In the genomic region with DNA sequence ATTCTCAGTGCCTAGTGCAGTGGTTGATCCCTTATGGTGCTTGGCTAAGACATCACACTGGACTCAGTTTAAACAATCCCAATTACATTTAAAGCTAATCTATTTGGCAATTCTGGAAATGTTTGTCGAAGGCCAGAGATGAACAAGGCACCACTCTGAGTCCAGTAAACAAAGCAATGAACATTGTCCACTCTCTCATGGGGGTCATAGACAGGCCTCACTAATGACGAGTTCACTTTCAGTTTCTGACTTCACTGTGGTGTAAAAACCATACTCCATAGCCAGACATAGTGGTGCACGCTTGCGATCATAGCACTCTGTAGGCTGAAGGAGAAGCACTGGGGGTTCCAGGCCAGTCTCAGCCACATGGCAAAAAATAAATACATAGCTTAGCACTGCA, we compare ENCODE assay signal across 30 mouse cellular contexts. TPM values are rescaled to one million over a fixed set of nuclear protein-coding genes. Genes with fewer than 3 reads are reported as not detected.
A peak's percentile ranks its signal among the peaks of the same experiment; 100 is the strongest.
DNase-seq lines count a peak whose midpoint lies in the region; ATAC-seq and TF ChIP-seq lines count a peak whose summit lies in the region.
"Had no signal": no experiment of that assay in that cellular context is flagged by ENCODE, and none has a peak within 500 bp of the region (broad histone marks: within the 10 kb centered on the region; RNA-seq: fewer than 3 reads in every experiment).

No protein-coding gene starts in this region.

- intact Hi-C loops in gastrocnemius, adult 2 months (cut with DNase I) = no loop called here

- no peak for ATAC-seq in liver, embryonic 11.5 days (replicated peaks; ENCODE audit: low FRiP score)
- no peak for ATAC-seq in liver, embryonic 12.5 days
- ATAC-seq in liver, embryonic 16.5 days (ENCODE audit: low read depth) = peak; percentile 47; the same call in 1 of the 2 replicates
- ATAC-seq in erythroid progenitor cell, adult 5-6 weeks (replicated peaks; ENCODE audit: low FRiP score, poor library complexity, severe bottlenecking) = no peak
- ATAC-seq in cerebellum, adult (ENCODE audit: insufficient number of reproducible peaks, low FRiP score, low TSS enrichment) = no peak
- ATAC-seq: forebrain, embryonic 15.5 days; hindbrain, postnatal 0 days had no signal

- H3K36me3 ChIP-seq in liver, embryonic 11.5 days (ENCODE audit: control insufficient read depth, insufficient read depth, low read length) = no peaks in the 10 kb centered on the region
- no peaks in the 10 kb centered on the region for H3K36me3 ChIP-seq in liver, embryonic 12.5 days
- no peaks in the 10 kb centered on the region for H3K36me3 ChIP-seq in liver, embryonic 16.5 days (ENCODE audit: control insufficient read depth, insufficient read depth)
- H3K36me3 ChIP-seq: forebrain, embryonic 12.5 days; forebrain, embryonic 15.5 days; heart, embryonic 10.5 days; heart, embryonic 13.5 days had no signal

- no peak for TF ChIP-seq CTCF in gastrocnemius, adult 2 months (IDR thresholded peaks at IDR 0.05)

- no peak overlapping the region for H3K4me2 ChIP-seq in liver, embryonic 11.5 days
- no peak overlapping the region for H3K4me2 ChIP-seq in liver, embryonic 12.5 days
- no peak overlapping the region for H3K4me2 ChIP-seq in liver, embryonic 16.5 days (ENCODE audit: low read depth, low read length)
- H3K4me2 ChIP-seq: forebrain, embryonic 12.5 days; forebrain, embryonic 15.5 days; heart, embryonic 13.5 days; hindbrain, embryonic 14.5 days had no signal

- H3K27ac ChIP-seq in liver, embryonic 11.5 days (ENCODE audit: low read depth, low read length) = no peak overlapping the region
- no peak overlapping the region for H3K27ac ChIP-seq in liver, embryonic 12.5 days
- H3K27ac ChIP-seq in liver, embryonic 16.5 days (ENCODE audit: low read length) = no peak overlapping the region
- H3K27ac ChIP-seq in gastrocnemius, adult 2 months = no peak overlapping the region
- H3K27ac ChIP-seq: forebrain, embryonic 12.5 days; forebrain, embryonic 15.5 days; heart, adult 2 months; heart, embryonic 10.5 days; heart, embryonic 13.5 days; hindbrain, embryonic 14.5 days; hindbrain, postnatal 0 days had no signal

- 88% methylated on average over 4 of the region's 4 CpGs for WGBS in liver, embryonic 11.5 days
- WGBS in liver, embryonic 12.5 days (ENCODE audit: insufficient replicate concordance) = 70% methylated on average over 4 of the region's 4 CpGs
- 64% methylated on average over 4 of the region's 4 CpGs for WGBS in liver, embryonic 16.5 days (ENCODE audit: insufficient replicate concordance)

- H3K4me1 ChIP-seq in liver, embryonic 11.5 days (replicated peaks; ENCODE audit: control insufficient read depth, insufficient read depth, low read length) = no peaks in the 10 kb centered on the region
- no peaks in the 10 kb centered on the region for H3K4me1 ChIP-seq in liver, embryonic 12.5 days
- H3K4me1 ChIP-seq in liver, embryonic 16.5 days (ENCODE audit: control insufficient read depth, low read depth, low read length) = peaks cover 3% of the 10 kb centered on the region
- H3K4me1 ChIP-seq: forebrain, embryonic 12.5 days; forebrain, embryonic 15.5 days; heart, embryonic 10.5 days; heart, embryonic 13.5 days had no signal

- peak; percentile 17 for DNase-seq in liver, embryonic 11.5 days (ENCODE audit: low spot score)
- DNase-seq in naive thymus-derived CD4-positive, alpha-beta T cell, adult 2 months (ENCODE audit: low read depth) = peak; percentile 43
- DNase-seq in gastrocnemius, adult 2 months = no peak
- DNase-seq: adrenal gland, adult 8-10 months; adrenal gland, postnatal 25 days; B cell, adult 2 months; cerebellum, adult 18-20 months; cerebellum, adult 9-10 months; cerebellum, postnatal 14 days; gastrocnemius, postnatal 10 days; gastrocnemius, postnatal 36 days; heart, adult 2 months; heart, postnatal 14 days; heart, postnatal 4 days had no signal

- H3K27me3 ChIP-seq in liver, embryonic 11.5 days (replicated peaks; ENCODE audit: control insufficient read depth, insufficient read depth, low read length) = no peaks in the 10 kb centered on the region
- 0 out of 2 replicates have a peak, but pooled peaks cover 3% of the 10 kb centered on the region for H3K27me3 ChIP-seq in liver, embryonic 12.5 days (replicated peaks)
- H3K27me3 ChIP-seq in liver, embryonic 16.5 days (ENCODE audit: control insufficient read depth, insufficient read depth, low read depth, low read length) = no peaks in the 10 kb centered on the region
- H3K27me3 ChIP-seq: forebrain, embryonic 12.5 days; forebrain, embryonic 15.5 days; heart, embryonic 13.5 days had no signal

- no peak overlapping the region for H3K9ac ChIP-seq in liver, embryonic 11.5 days (ENCODE audit: low read depth, low read length)
- H3K9ac ChIP-seq in liver, embryonic 12.5 days = no peak overlapping the region
- no peak overlapping the region for H3K9ac ChIP-seq in liver, embryonic 16.5 days (ENCODE audit: low read depth, low read length)
- H3K9ac ChIP-seq: forebrain, embryonic 12.5 days; forebrain, embryonic 15.5 days; heart, embryonic 13.5 days; hindbrain, embryonic 14.5 days had no signal

- H3K9me3 ChIP-seq in liver, embryonic 11.5 days (ENCODE audit: control insufficient read depth, low read length) = no peaks in the 10 kb centered on the region
- H3K9me3 ChIP-seq in liver, embryonic 12.5 days (replicated peaks) = no peaks in the 10 kb centered on the region
- H3K9me3 ChIP-seq in liver, embryonic 16.5 days (replicated peaks; ENCODE audit: control insufficient read depth, low read length) = no peaks in the 10 kb centered on the region
- H3K9me3 ChIP-seq: forebrain, embryonic 12.5 days; forebrain, embryonic 15.5 days; heart, embryonic 10.5 days; heart, embryonic 13.5 days had no signal

- no peak overlapping the region for H3K4me3 ChIP-seq in liver, embryonic 11.5 days (ENCODE audit: low read depth, low read length)
- no peak overlapping the region for H3K4me3 ChIP-seq in liver, embryonic 12.5 days
- no peak overlapping the region for H3K4me3 ChIP-seq in liver, embryonic 16.5 days (ENCODE audit: low read depth, low read length)
- H3K4me3 ChIP-seq in gastrocnemius, adult 2 months = no peak overlapping the region
- H3K4me3 ChIP-seq: forebrain, embryonic 12.5 days; forebrain, embryonic 15.5 days; heart, adult 2 months; heart, embryonic 10.5 days; heart, embryonic 13.5 days had no signal

RNA-seq across cellular contexts. Expression of a gene that starts 18.9 kb away (rescaled TPM):
- 0.05 and 0.14 TPM in 2 replicates for polyA plus RNA-seq in liver, embryonic 11.5 days (2014; fragmentation: Nextera tagmentation; extraction: Ambion mirVana)
- not detected in 2 replicates for polyA plus RNA-seq in liver, embryonic 12.5 days (2016; fragmentation: Nextera tagmentation; extraction: Ambion mirVana)
- 0.09 and 0.12 TPM in 2 replicates for polyA plus RNA-seq in liver, embryonic 16.5 days (2015; fragmentation: Nextera tagmentation; extraction: Ambion mirVana)
- not detected for total RNA-seq in gastrocnemius, adult 2 months (2021)
- 3.2 and 5.0 TPM in 2 replicates for total RNA-seq in erythroid progenitor cell, adult 5-6 weeks (2015; ENCODE audit: low replicate concordance)
- 2.2 and 2.9 TPM in 2 replicates for total RNA-seq in erythroid progenitor cell, adult 5-6 weeks (2017; ENCODE audit: low replicate concordance)
- total RNA-seq: hindbrain, postnatal 0 days; MEL had no signal
- polyA plus RNA-seq: embryonic facial prominence, embryonic 11.5 days; forebrain, embryonic 12.5 days; forebrain, embryonic 15.5 days; heart, embryonic 13.5 days; hindbrain, embryonic 11.5 days had no signal

RNA-seq across cellular contexts. Expression of a gene that starts 25.9 kb away (rescaled TPM):
- polyA plus RNA-seq in liver, embryonic 11.5 days (2014; fragmentation: Nextera tagmentation; extraction: Ambion mirVana) = not detected in 2 replicates
- not detected in 2 replicates for polyA plus RNA-seq in liver, embryonic 12.5 days (2016; fragmentation: Nextera tagmentation; extraction: Ambion mirVana)
- polyA plus RNA-seq in liver, embryonic 16.5 days (2015; fragmentation: Nextera tagmentation; extraction: Ambion mirVana) = 0.04 TPM in 1 of 2 replicates, not detected in the other
- not detected for total RNA-seq in gastrocnemius, adult 2 months (2021)
- not detected in 2 replicates for total RNA-seq in erythroid progenitor cell, adult 5-6 weeks (2015; ENCODE audit: low replicate concordance)
- not detected in 2 replicates for total RNA-seq in erythroid progenitor cell, adult 5-6 weeks (2017; ENCODE audit: low replicate concordance)
- total RNA-seq: adrenal gland, adult 8-10 months; adrenal gland, postnatal 25 days; gastrocnemius, postnatal 10 days; gastrocnemius, postnatal 36 days; granulocyte monocyte progenitor cell, adult 5-6 weeks; heart, adult 2 months; heart, postnatal 14 days; heart, postnatal 4 days; hindbrain, postnatal 0 days; MEL had no signal
- polyA plus RNA-seq: brain, embryonic 14.5 days; embryonic facial prominence, embryonic 11.5 days; embryonic facial prominence, embryonic 14.5 days; forebrain, embryonic 12.5 days; forebrain, embryonic 15.5 days; heart, embryonic 10.5 days; heart, embryonic 13.5 days; hindbrain, embryonic 11.5 days; hindbrain, embryonic 14.5 days; hindbrain, postnatal 0 days had no signal

RNA-seq across cellular contexts. Expression of a gene that starts 57.8 kb away (rescaled TPM):
- polyA plus RNA-seq in liver, embryonic 11.5 days (2014; fragmentation: Nextera tagmentation; extraction: Ambion mirVana) = 8.7 and 8.9 TPM in 2 replicates
- polyA plus RNA-seq in liver, embryonic 12.5 days (2016; fragmentation: Nextera tagmentation; extraction: Ambion mirVana) = 4.9 TPM in 2 replicates
- polyA plus RNA-seq in liver, embryonic 16.5 days (2015; fragmentation: Nextera tagmentation; extraction: Ambion mirVana) = 4.6 and 5.7 TPM in 2 replicates
- total RNA-seq in gastrocnemius, adult 2 months (2021) = 10 to 100 TPM in 1 of 2 experiments, 1 to 10 TPM in 1; 2.3 to 10.1 TPM
- total RNA-seq in erythroid progenitor cell, adult 5-6 weeks (2015; ENCODE audit: low replicate concordance) = 42.9 and 56.6 TPM in 2 replicates
- 13.5 and 14.4 TPM in 2 replicates for total RNA-seq in erythroid progenitor cell, adult 5-6 weeks (2017; ENCODE audit: low replicate concordance)
